Mouse (Mus musculus): ENCODE results near the gene Ncoa3. TPM values are rescaled to one million over a fixed set of nuclear protein-coding genes. Genes with fewer than 3 reads are reported as not detected.

Gene Ncoa3
- polyA plus RNA-seq, 1 experiment from 2014 or later: 8.1 TPM

DNA sequence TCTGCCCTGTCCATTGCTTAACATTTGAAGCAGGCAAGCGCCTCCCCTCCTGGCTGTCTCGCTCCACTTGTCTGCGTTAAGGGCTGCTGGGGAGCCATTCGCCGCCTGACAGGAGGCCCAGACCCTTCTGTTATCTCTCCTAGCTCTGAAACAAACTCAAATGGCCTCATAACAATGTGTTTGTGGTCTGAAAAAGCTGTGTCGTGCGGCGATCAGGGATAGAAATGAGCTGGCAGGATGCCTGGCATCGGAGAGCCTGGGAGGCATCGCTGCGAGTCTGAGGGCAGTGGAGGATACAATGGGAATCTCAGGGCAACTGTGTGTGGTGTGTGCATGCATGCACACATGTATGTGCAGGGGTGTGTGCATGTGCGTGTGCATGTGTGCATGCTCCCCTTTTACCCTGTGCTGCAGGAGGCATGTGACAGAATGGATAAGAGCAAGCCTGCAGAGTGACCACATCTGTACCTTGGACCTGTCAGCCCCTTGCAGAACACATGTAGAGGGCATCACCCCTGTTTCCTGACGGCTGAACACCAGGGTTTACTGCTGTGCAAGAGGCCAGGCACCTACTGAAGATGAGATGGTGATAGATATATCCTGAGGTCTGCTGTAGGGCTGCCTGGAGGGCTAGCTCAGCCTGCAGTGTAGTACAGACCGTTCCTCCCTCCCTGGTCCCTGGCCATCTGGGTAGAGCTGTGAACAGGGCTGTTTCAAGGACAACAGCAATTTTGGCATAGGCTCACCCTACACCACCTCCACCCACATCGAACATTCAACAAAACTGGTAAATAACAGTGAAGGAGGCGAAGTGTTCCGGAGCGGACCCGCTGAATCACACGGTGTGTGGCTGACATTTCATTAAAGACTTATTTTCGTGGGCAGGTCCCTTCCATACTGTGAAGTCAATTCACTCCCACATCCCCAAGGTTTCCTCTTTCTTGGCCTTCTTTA is 108.2 kb downstream of the Ncoa3 start:
- Histone ChIP-seq H3K36me3 (no peaks in the 10 kb centered on the region), H3K4me3 (no peak overlapping the region), H3K9me3 (replicated peaks) (no peaks in the 10 kb centered on the region), H3K27me3 (replicated peaks) (no peaks in the 10 kb centered on the region), H3K27ac (no peak overlapping the region), H3K9ac (no peak overlapping the region), H3K4me2 (no peak overlapping the region), H3K4me1 (no peaks in the 10 kb centered on the region)
- ATAC-seq: no peak
- 72% methylated on average over 21 of the region's 21 CpGs for WGBS (ENCODE audit: insufficient replicate concordance)

- no peaks in the 10 kb centered on the region for H3K27me3 ChIP-seq (replicated peaks)
- H3K4me2 ChIP-seq: no peak overlapping the region
- no peak overlapping the region for H3K9ac ChIP-seq
- H3K9me3 ChIP-seq (replicated peaks): no peaks in the 10 kb centered on the region
- no peak overlapping the region for H3K4me3 ChIP-seq
- no peaks in the 10 kb centered on the region for H3K4me1 ChIP-seq
- H3K36me3 ChIP-seq: no peaks in the 10 kb centered on the region
- ATAC-seq: no peak
- no peak overlapping the region for H3K27ac ChIP-seq
- 83% methylated on average over 7 of the region's 7 CpGs for WGBS (ENCODE audit: insufficient replicate concordance)
Measured at GRCm38 (mm10) chr2:166102893-166103292, 110.5 kb downstream of the Ncoa3 start.

GRCm38 (mm10) chr2:166105911-166106310 is 113.5 kb downstream of the Ncoa3 start:
- Histone ChIP-seq H3K9ac (no peak overlapping the region), H3K4me2 (no peak overlapping the region), H3K36me3 (no peaks in the 10 kb centered on the region), H3K4me3 (no peak overlapping the region), H3K9me3 (replicated peaks) (no peaks in the 10 kb centered on the region), H3K27me3 (replicated peaks) (no peaks in the 10 kb centered on the region), H3K4me1 (no peaks in the 10 kb centered on the region), H3K27ac (no peak overlapping the region)
- 68% methylated on average over 9 of the region's 9 CpGs for WGBS (ENCODE audit: insufficient replicate concordance)
- ATAC-seq: no peak

- Histone ChIP-seq H3K27ac (no peak overlapping the region), H3K4me1 (no peaks in the 10 kb centered on the region), H3K4me2 (no peak overlapping the region), H3K4me3 (no peak overlapping the region), H3K36me3 (no peaks in the 10 kb centered on the region), H3K9me3 (replicated peaks) (no peaks in the 10 kb centered on the region), H3K27me3 (replicated peaks) (no peaks in the 10 kb centered on the region), H3K9ac (no peak overlapping the region)
- WGBS (ENCODE audit: insufficient replicate concordance): 53% methylated on average over 2 of the region's 2 CpGs
- no peak for ATAC-seq
Measured at GRCm38 (mm10) chr2:166106631-166107030, 114.2 kb downstream of the Ncoa3 start.

DNA sequence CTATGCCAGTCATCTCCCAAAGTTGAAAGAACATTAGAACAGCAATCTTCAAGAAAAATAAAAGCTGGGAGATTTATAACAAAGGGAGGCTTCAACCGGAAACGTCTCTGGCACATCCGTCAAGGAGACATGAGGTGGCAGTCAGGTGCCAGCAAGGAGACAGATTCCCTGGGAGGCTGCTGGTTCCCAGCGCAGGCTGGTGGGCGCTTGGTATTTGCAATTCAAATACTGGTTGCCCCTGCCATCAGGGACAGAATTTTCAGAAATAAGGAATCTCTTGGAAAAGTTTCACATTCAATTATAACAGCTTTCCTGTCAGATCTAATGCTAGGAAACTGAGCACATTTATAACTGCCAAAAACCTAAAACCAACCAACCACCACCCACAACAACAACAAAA is 115.5 kb downstream of the Ncoa3 start:
- no peaks in the 10 kb centered on the region for H3K9me3 ChIP-seq (replicated peaks)
- H3K4me1 ChIP-seq: no peaks in the 10 kb centered on the region
- no peaks in the 10 kb centered on the region for H3K27me3 ChIP-seq (replicated peaks)
- H3K36me3 ChIP-seq: no peaks in the 10 kb centered on the region
- WGBS (ENCODE audit: insufficient replicate concordance): 66% methylated on average over 5 of the region's 5 CpGs
- no peak overlapping the region for H3K27ac ChIP-seq
- no peak overlapping the region for H3K4me3 ChIP-seq
- ATAC-seq: no peak
- H3K4me2 ChIP-seq: no peak overlapping the region
- no peak overlapping the region for H3K9ac ChIP-seq

- Histone ChIP-seq H3K4me3 (no peak overlapping the region), H3K4me2 (no peak overlapping the region), H3K9me3 (replicated peaks) (no peaks in the 10 kb centered on the region), H3K27me3 (replicated peaks) (no peaks in the 10 kb centered on the region), H3K4me1 (no peaks in the 10 kb centered on the region), H3K36me3 (no peaks in the 10 kb centered on the region), H3K27ac (no peak overlapping the region), H3K9ac (no peak overlapping the region)
- 15% methylated on average over 4 of the region's 4 CpGs for WGBS (ENCODE audit: insufficient replicate concordance)
- ATAC-seq: no peak
Measured at GRCm38 (mm10) chr2:166108326-166108725, 115.9 kb downstream of the Ncoa3 start.

DNA sequence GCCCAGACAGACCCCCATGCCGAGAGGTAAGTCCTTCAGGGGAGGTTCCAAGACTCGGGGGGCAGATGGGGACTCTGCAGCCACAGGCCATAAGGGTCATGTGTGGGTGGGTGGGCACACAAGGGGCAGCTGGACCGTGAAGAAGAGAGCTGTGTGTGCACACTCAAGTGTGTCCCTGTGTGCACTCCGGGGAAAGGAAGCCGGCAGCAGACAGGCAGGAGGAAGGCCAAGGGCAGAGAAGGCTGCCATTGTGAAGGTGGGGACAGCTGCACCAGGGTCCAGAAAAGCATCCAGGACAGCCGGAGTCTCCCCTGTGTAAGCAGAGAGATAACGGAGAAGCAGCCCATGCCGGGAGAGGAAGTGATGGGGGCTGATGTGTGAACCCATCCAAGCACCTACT is 118.3 kb downstream of the Ncoa3 start:
- no peak for ATAC-seq
- no peaks in the 10 kb centered on the region for H3K4me1 ChIP-seq
- no peak overlapping the region for H3K4me3 ChIP-seq
- no peak overlapping the region for H3K27ac ChIP-seq
- 69% methylated on average over 8 of the region's 8 CpGs for WGBS (ENCODE audit: insufficient replicate concordance)
- no peak overlapping the region for H3K9ac ChIP-seq
- no peaks in the 10 kb centered on the region for H3K36me3 ChIP-seq
- H3K9me3 ChIP-seq (replicated peaks): no peaks in the 10 kb centered on the region
- no peak overlapping the region for H3K4me2 ChIP-seq
- no peaks in the 10 kb centered on the region for H3K27me3 ChIP-seq (replicated peaks)

DNA sequence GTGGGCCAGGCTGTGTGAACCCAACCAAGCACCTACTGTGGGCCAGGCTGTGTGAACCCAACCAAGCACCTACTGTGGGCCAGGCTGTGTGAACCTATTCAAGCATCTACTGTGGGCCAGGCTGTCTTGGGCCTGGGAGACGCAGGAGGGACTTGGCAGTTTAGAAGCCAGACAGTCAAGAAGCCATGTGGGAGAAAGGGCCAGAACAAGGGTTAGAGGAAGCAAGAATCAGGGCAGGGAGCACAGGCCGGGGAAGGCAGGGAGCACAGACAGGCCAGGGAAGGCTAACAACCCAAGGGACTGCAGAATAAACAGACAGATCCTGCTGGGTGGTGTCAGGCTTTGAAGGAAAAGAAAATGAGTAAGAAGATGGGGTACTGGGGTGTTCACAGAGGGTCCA is 118.8 kb downstream of the Ncoa3 start:
- no peak for ATAC-seq
- no peak overlapping the region for H3K4me3 ChIP-seq
- H3K4me1 ChIP-seq: no peaks in the 10 kb centered on the region
- H3K9ac ChIP-seq: no peak overlapping the region
- H3K27ac ChIP-seq: no peak overlapping the region
- no peaks in the 10 kb centered on the region for H3K9me3 ChIP-seq (replicated peaks)
- WGBS (ENCODE audit: insufficient replicate concordance): 83% methylated on average over 2 of the region's 2 CpGs
- H3K27me3 ChIP-seq (replicated peaks): no peaks in the 10 kb centered on the region
- no peaks in the 10 kb centered on the region for H3K36me3 ChIP-seq
- H3K4me2 ChIP-seq: no peak overlapping the region

GRCm38 (mm10) chr2:166111831-166112250 is 119.4 kb downstream of the Ncoa3 start:
- no peak overlapping the region for H3K4me3 ChIP-seq
- H3K27me3 ChIP-seq (replicated peaks): no peaks in the 10 kb centered on the region
- no peak overlapping the region for H3K27ac ChIP-seq
- ATAC-seq: no peak
- WGBS (ENCODE audit: insufficient replicate concordance): 47% methylated on average over 10 of the region's 10 CpGs
- H3K9me3 ChIP-seq (replicated peaks): no peaks in the 10 kb centered on the region
- H3K4me2 ChIP-seq: no peak overlapping the region
- no peak overlapping the region for H3K9ac ChIP-seq
- no peaks in the 10 kb centered on the region for H3K36me3 ChIP-seq
- H3K4me1 ChIP-seq: no peaks in the 10 kb centered on the region

DNA sequence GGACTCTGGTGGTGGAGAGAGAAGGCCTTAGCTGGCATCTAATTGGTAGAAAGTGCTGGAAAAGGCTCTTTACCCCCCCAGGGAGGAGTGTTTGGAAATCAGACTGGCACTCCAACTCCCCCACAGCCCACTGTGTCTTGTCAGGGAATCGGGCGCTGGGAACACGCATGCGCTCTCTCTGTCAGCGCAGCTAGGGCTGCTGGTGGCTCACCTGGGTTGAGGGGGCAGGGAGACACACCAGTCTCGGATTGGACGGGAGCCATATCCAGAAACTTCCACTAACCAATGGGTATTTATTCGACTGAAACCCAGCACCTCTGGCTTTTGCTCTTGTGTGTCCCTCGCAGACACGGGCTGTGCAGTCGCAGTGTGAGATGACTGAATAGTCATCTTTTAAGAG is 120.5 kb downstream of the Ncoa3 start:
- Histone ChIP-seq H3K4me2 (no peak overlapping the region), H3K4me1 (no peaks in the 10 kb centered on the region), H3K27me3 (replicated peaks) (no peaks in the 10 kb centered on the region), H3K4me3 (no peak overlapping the region), H3K36me3 (no peaks in the 10 kb centered on the region), H3K9me3 (replicated peaks) (no peaks in the 10 kb centered on the region), H3K27ac (no peak overlapping the region), H3K9ac (no peak overlapping the region)
- no peak for ATAC-seq
- 79% methylated on average over 11 of the region's 11 CpGs for WGBS (ENCODE audit: insufficient replicate concordance)

DNA sequence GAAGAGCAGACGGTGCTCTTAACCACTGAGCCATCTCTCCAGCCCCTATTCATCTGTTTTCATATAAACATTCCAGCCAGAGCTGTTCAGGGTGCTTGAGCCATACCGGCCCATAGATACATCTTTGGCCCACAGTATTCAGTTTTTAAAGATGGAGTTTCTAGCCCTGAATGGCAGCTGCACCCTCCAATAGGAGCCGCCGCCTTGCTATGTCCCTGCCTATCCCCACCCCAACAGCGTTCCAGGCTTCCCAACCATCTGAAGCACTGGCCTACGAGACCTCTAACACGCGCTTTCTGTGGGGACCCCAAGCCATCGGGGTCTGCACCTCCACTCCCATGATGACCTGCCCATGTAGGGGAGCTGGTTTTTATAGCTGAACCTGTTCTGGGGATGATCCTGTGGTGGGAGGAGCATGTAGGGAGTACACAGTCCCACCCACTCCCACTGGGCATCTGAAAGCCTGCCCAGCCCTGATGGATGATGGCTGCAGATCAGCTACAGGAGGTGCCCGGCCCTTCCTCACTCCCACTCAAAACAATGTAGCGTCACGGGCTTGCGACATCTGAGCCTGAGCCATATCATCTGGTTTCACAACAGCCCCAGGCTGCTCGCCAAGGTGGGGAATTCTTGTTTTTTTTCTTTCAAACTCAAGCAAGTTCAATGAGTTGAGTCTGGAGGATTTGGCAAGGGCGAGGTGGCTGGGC is 123.3 kb downstream of the Ncoa3 start:
- Histone ChIP-seq H3K4me1 (no peaks in the 10 kb centered on the region), H3K4me2 (no peak overlapping the region), H3K27me3 (replicated peaks) (no peaks in the 10 kb centered on the region), H3K27ac (no peak overlapping the region), H3K36me3 (no peaks in the 10 kb centered on the region), H3K4me3 (no peak overlapping the region), H3K9me3 (replicated peaks) (no peaks in the 10 kb centered on the region), H3K9ac (no peak overlapping the region)
- no peak for ATAC-seq
- WGBS (ENCODE audit: insufficient replicate concordance): 81% methylated on average over 15 of the region's 15 CpGs

- Histone ChIP-seq H3K27me3 (replicated peaks) (no peaks in the 10 kb centered on the region), H3K9me3 (replicated peaks) (no peaks in the 10 kb centered on the region), H3K4me3 (no peak overlapping the region), H3K4me2 (no peak overlapping the region), H3K27ac (no peak overlapping the region), H3K36me3 (no peaks in the 10 kb centered on the region), H3K4me1 (no peaks in the 10 kb centered on the region), H3K9ac (no peak overlapping the region)
- WGBS (ENCODE audit: insufficient replicate concordance): 77% methylated on average over 7 of the region's 7 CpGs
- no peak for ATAC-seq
Measured at GRCm38 (mm10) chr2:166116278-166116608, 123.8 kb downstream of the Ncoa3 start.
